Mouse (Mus musculus): Measurements from ENCODE around the gene Arid5a. TPM values are rescaled to one million over a fixed set of nuclear protein-coding genes. Genes with fewer than 3 reads are reported as not detected.

Arid5a gene
- polyA plus RNA-seq, 1 experiment from 2014 or later, result 2.0 TPM

- DNase-seq (ENCODE audit: low spot score), result no peak
- no peak overlapping the region for H3K27ac ChIP-seq
- H3K27me3 ChIP-seq (ENCODE audit: insufficient read depth, poor library complexity, severe bottlenecking), result no peaks in the 10 kb centered on the region
- H3K9me3 ChIP-seq, result no peaks in the 10 kb centered on the region
- H3K4me3 ChIP-seq, result no peak overlapping the region
- peaks cover 10% of the 10 kb centered on the region for H3K4me1 ChIP-seq (replicated peaks)
- H3K36me3 ChIP-seq, result peaks cover 29% of the 10 kb centered on the region; the same call in 1 of the 2 replicates
- WGBS, result 91% methylated on average over 2 of the region's 2 CpGs
Observed at GRCm38 (mm10) chr1:36321164-36321563, 13.6 kb downstream of the Arid5a start.

DNA sequence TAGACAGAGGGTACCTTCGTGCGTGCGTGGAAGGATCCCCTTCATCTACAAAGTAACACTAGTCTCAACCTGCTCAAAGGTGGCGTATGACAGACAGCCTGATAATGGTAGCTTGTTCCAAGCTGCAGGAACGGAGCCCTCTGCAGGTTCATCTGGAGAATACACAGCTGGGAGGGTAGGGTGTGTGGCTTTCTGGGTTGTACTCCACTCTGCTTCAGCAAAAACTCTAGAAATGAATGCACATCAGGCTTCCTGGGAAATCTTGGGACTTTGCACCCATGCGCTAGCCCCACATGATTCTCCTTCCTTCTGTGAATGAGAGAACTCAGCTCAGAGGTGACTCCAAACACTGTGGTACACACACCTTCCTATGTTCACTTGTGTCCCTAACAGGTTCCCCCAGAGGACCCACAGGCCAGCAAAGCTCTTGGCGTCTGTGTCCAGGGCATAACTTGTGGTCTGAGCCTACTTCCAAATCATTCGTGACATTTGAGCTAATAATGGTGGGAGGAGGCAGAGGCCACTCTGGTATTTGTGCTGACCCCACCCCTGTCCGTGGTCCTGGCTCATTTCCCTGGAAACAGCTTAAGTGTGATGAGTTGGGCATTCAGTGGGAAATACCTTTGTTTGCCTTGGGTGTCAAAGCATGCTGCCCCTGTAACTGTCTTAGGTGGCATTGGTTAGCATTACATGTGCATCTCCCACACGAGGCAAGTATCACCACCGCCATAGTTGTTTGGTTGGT lies 14.5 kb downstream of the Arid5a start:
- no peaks in the 10 kb centered on the region for H3K9me3 ChIP-seq
- 75% methylated on average over 11 of the region's 11 CpGs for WGBS
- H3K27me3 ChIP-seq (ENCODE audit: insufficient read depth, poor library complexity, severe bottlenecking), result no peaks in the 10 kb centered on the region
- DNase-seq (ENCODE audit: low spot score), result no peak
- H3K4me3 ChIP-seq, result no peak overlapping the region
- no peak overlapping the region for H3K27ac ChIP-seq
- peaks cover 10% of the 10 kb centered on the region for H3K4me1 ChIP-seq (replicated peaks)
- H3K36me3 ChIP-seq, result peaks cover 30% of the 10 kb centered on the region; the same call in 1 of the 2 replicates

GRCm38 (mm10) chr1:36323076-36323475 lies 15.5 kb downstream of the Arid5a start:
- Histone ChIP-seq H3K4me3 (no peak overlapping the region), H3K27me3 (ENCODE audit: insufficient read depth, poor library complexity, severe bottlenecking) (no peaks in the 10 kb centered on the region), H3K36me3 (peaks cover 39% of the 10 kb centered on the region), H3K9me3 (no peaks in the 10 kb centered on the region), H3K27ac (no peak overlapping the region), H3K4me1 (replicated peaks) (peaks cover 10% of the 10 kb centered on the region)
- no peak for DNase-seq (ENCODE audit: low spot score)
- 63% methylated on average over 9 of the region's 9 CpGs for WGBS

- H3K4me3 ChIP-seq, result no peak overlapping the region
- no peak overlapping the region for H3K27ac ChIP-seq
- peaks cover 10% of the 10 kb centered on the region for H3K4me1 ChIP-seq (replicated peaks)
- peak; percentile 40 for DNase-seq (ENCODE audit: low spot score)
- peaks cover 40% of the 10 kb centered on the region for H3K36me3 ChIP-seq
- no peaks in the 10 kb centered on the region for H3K9me3 ChIP-seq
- H3K27me3 ChIP-seq (ENCODE audit: insufficient read depth, poor library complexity, severe bottlenecking), result no peaks in the 10 kb centered on the region
- 61% methylated on average over 8 of the region's 8 CpGs for WGBS
Observed at GRCm38 (mm10) chr1:36323746-36324448, 16.4 kb downstream of the Arid5a start.

DNA sequence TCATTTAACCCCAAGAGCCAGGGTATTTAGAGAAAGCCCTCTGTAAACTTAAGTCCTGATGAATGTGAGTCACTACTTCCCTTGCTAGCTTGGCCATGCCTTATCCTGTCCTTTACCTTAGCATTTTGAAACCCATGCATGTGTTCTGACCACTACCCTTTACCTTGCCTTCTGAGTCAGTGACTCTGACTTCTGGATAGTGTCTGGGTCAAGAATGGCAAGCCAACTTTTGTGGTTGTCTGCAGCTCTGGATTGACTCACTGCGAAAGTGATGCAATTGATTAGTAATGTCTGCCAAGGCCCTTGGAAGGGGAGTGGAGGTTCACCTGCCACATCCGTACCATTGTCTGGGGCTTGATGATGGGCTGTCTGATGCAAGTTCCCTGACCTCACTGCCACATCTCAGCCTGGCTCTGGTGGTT lies 18.4 kb downstream of the Arid5a start:
- 93% methylated on average over 2 of the region's 2 CpGs for WGBS
- H3K4me3 ChIP-seq, result no peak overlapping the region
- H3K27me3 ChIP-seq (ENCODE audit: insufficient read depth, poor library complexity, severe bottlenecking), result no peaks in the 10 kb centered on the region
- H3K9me3 ChIP-seq, result no peaks in the 10 kb centered on the region
- H3K36me3 ChIP-seq, result peaks cover 36% of the 10 kb centered on the region
- H3K27ac ChIP-seq, result no peak overlapping the region
- H3K4me1 ChIP-seq (replicated peaks), result peaks cover 10% of the 10 kb centered on the region
- no peak for DNase-seq (ENCODE audit: low spot score)

- no peak overlapping the region for H3K27ac ChIP-seq
Observed at GRCm38 (mm10) chr1:36326815-36327214, 19.3 kb downstream of the Arid5a start.

DNA sequence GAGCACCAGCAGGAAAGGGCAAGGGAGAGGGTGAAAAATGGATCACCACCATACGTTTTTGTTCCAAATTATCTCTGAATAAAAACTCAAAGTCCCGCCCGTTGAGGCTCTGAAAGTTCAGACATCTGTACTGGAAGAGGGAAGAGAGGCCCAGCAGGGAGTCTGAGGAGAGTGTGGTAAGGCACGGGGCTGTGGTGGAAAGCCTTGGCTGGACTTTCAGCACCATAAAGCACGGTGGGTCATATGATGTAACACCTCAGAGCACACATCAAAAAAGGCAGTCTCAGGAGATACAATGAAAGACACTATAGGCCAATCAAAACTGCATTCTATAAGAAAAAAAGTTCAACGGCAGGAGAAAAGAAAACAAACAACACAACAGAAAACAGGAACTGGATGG lies 24.2 kb downstream of the Arid5a start:
- Histone ChIP-seq H3K36me3 (peaks cover 70% of the 10 kb centered on the region), H3K4me3 (no peak overlapping the region), H3K4me1 (replicated peaks) (no peaks in the 10 kb centered on the region), H3K27me3 (ENCODE audit: insufficient read depth, poor library complexity, severe bottlenecking) (no peaks in the 10 kb centered on the region), H3K9me3 (no peaks in the 10 kb centered on the region), H3K27ac (no peak overlapping the region)
- WGBS, result 81% methylated on average over 6 of the region's 6 CpGs
- DNase-seq (ENCODE audit: low spot score), result no peak

More at GRCm38 (mm10) chr1:36326815-36327214, 19.3 kb downstream of the Arid5a start:
- H3K36me3 ChIP-seq, result peaks cover 41% of the 10 kb centered on the region
- no peaks in the 10 kb centered on the region for H3K9me3 ChIP-seq
- peaks cover 10% of the 10 kb centered on the region for H3K4me1 ChIP-seq (replicated peaks)
- 91% methylated on average over 2 of the region's 2 CpGs for WGBS
- DNase-seq (ENCODE audit: low spot score), result no peak
- no peak overlapping the region for H3K4me3 ChIP-seq
- H3K27me3 ChIP-seq (ENCODE audit: insufficient read depth, poor library complexity, severe bottlenecking), result no peaks in the 10 kb centered on the region

DNA sequence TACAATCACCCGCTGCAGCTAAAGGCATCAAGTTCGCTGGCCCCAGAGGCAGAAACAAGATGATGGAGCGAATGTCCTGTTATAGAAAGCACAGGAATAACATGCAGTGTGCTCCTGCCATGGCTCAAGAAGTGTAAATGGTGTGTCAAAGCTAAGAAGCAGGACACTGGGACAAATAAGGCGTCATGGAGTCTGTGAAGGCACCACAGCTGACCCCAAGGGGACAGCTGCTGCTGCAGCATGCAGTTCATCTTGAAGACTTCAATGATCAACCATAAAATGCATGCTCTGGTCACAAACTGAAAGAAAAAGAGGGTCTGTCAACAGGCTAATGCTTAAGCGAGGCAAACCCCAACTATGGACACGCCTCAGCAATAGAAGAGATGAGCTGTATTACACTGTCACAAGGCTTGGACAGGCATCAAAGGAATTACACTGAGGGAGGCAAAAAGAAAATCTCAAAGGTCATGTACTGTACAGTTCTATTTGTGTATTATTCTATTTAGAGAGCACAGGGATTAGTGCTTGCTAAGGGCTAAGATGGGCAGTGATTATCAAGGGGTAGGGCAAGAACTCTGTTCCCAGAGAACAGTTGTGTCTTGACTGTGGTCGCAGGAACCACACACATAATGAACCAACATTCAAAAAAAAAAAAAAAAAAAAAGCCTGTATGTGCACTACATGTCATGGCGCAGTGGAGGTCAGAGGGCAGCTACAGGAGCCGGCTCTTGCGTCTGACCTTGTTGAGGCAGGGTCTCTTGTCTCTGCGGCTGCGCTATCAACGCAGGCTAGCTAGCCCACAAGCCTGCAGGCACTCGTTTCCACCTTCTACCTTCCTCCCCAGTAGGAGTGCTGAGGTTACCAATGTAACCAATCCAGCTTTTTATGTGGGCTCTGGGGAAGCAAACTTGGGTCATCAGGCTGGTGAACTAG lies 25.7 kb downstream of the Arid5a start:
- no peak overlapping the region for H3K27ac ChIP-seq
- peaks cover 75% of the 10 kb centered on the region for H3K36me3 ChIP-seq
- 79% methylated on average over 14 of the region's 14 CpGs for WGBS
- H3K27me3 ChIP-seq (ENCODE audit: insufficient read depth, poor library complexity, severe bottlenecking), result no peaks in the 10 kb centered on the region
- DNase-seq (ENCODE audit: low spot score), result no peak
- H3K9me3 ChIP-seq, result no peaks in the 10 kb centered on the region
- no peaks in the 10 kb centered on the region for H3K4me1 ChIP-seq (replicated peaks)
- H3K4me3 ChIP-seq, result no peak overlapping the region

- Histone ChIP-seq H3K4me3 (no peak overlapping the region), H3K9me3 (no peaks in the 10 kb centered on the region), H3K36me3 (peaks cover 100% of the 10 kb centered on the region), H3K4me1 (replicated peaks) (no peaks in the 10 kb centered on the region), H3K27me3 (ENCODE audit: insufficient read depth, poor library complexity, severe bottlenecking) (no peaks in the 10 kb centered on the region), H3K27ac (no peak overlapping the region)
- WGBS, result 95% methylated on average over 6 of the region's 6 CpGs
- no peak for DNase-seq (ENCODE audit: low spot score)
Observed at GRCm38 (mm10) chr1:36342547-36342946, 35.0 kb downstream of the Arid5a start.

GRCm38 (mm10) chr1:36352351-36352750 lies 44.8 kb downstream of the Arid5a start:
- Histone ChIP-seq H3K36me3 (peaks cover 98% of the 10 kb centered on the region), H3K9me3 (no peaks in the 10 kb centered on the region), H3K4me3 (no peak overlapping the region), H3K4me1 (replicated peaks) (no peaks in the 10 kb centered on the region), H3K27me3 (ENCODE audit: insufficient read depth, poor library complexity, severe bottlenecking) (no peaks in the 10 kb centered on the region), H3K27ac (no peak overlapping the region)
- WGBS, result 86% methylated on average over 4 of the region's 4 CpGs
- no peak for DNase-seq (ENCODE audit: low spot score)

DNA sequence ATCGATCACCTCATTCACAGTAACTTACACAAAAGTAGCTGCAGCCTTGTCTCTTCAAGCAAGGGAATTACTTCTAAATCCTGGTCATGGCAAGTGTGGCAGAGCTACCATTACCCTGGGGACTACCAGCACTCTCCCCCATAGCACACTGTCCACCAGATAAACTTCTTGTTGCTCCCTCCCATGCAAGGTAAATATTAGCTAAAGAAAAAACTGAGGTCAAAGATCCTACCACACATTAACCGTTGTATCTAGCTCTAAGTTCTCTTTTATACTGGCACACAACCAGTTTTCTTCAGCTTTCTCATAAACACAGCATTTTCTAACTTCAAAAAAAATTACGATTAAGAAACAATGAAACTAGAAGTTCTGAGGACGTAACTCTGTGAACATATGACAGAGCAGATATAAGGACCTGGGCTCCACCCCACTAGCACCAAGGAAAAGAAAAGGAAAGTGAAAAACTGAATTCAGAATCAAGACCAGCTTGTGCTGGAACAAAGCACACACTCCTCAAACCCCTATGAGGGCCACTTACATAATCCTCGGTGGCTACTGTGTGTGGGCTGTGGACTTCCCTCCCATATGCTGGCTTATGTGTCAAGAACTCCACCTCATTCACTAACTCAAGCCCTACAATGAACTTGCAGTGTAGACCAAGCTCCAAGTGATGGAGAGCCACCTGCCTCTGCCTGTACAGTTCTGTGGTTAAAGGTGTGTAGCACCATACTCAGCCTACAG lies 49.6 kb downstream of the Arid5a start:
- Histone ChIP-seq H3K4me1 (replicated peaks) (no peaks in the 10 kb centered on the region), H3K27me3 (ENCODE audit: insufficient read depth, poor library complexity, severe bottlenecking) (no peaks in the 10 kb centered on the region), H3K9me3 (no peaks in the 10 kb centered on the region), H3K4me3 (no peak overlapping the region), H3K36me3 (peaks cover 95% of the 10 kb centered on the region), H3K27ac (no peak overlapping the region)
- DNase-seq (ENCODE audit: low spot score), result no peak
- WGBS, result 94% methylated on average over 5 of the region's 5 CpGs

DNA sequence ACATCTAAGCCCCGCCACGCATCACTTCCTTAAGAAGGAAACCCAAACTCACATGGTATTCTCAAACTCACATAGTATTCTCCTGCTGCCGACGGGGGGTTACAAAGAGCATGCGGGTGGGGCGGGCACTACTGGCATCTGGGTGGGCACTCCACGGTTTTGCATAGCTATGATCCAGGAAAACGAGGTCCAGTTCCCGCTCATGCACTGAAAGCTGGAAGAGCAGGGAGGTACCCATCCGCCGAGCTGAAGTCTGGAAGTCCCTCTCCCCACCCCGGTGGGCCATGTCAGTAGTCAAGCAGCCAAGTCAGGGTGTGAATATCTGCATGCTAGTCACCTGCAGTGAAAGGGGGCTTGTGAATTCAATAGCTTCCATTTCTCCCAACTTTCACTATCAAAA lies 60.2 kb downstream of the Arid5a start:
- DNase-seq (ENCODE audit: low spot score), result no peak
- H3K9me3 ChIP-seq, result no peaks in the 10 kb centered on the region
- peaks cover 16% of the 10 kb centered on the region for H3K4me1 ChIP-seq (replicated peaks)
- WGBS, result 70% methylated on average over 12 of the region's 12 CpGs
- no peak overlapping the region for H3K27ac ChIP-seq
- no peaks in the 10 kb centered on the region for H3K27me3 ChIP-seq (ENCODE audit: insufficient read depth, poor library complexity, severe bottlenecking)
- peaks cover 38% of the 10 kb centered on the region for H3K36me3 ChIP-seq
- H3K4me3 ChIP-seq, result peak overlapping the region; percentile 95

All from hindbrain, embryonic 10.5 days (tissue).